Mouse (Mus musculus) kidney, adult 2 months (tissue): ENCODE results near the gene Hoxa13. TPM values are rescaled to one million over a fixed set of nuclear protein-coding genes. Genes with fewer than 3 reads are reported as not detected.
A peak's percentile ranks its signal among the peaks of the same experiment; 100 is the strongest.

ENCODE experiments used
- DNase-seq: peaks from one replicate; pipeline ENCODE4 v3.0.0; 2021
- H3K27ac ChIP-seq: fragments of 200-500 bp; 2 replicates; pipeline ENCODE4 v1.5.1; 2012; ENCODE audit warnings: low read depth, low read length, control low read depth, inconsistent platforms; ENCODE audit not compliant: insufficient read depth
- H3K27me3 ChIP-seq: fragments of 200-500 bp; replicated peaks from 2 replicates; pipeline ENCODE4 v1.6.1; 2012; ENCODE audit warnings: mild to moderate bottlenecking, moderate library complexity, low read length, inconsistent platforms; ENCODE audit not compliant: control insufficient read depth, insufficient read depth
- H3K36me3 ChIP-seq: fragments of 200-500 bp; 2 replicates; pipeline ENCODE4 v1.6.1; 2012; ENCODE audit warnings: mild to moderate bottlenecking, moderate library complexity, low read length, inconsistent platforms; ENCODE audit not compliant: control insufficient read depth, insufficient read depth
- H3K4me1 ChIP-seq: fragments of 200-500 bp; 2 replicates; pipeline ENCODE4 v1.6.1; 2011; ENCODE audit warnings: low read length; ENCODE audit not compliant: control insufficient read depth, insufficient read depth
- H3K4me3 ChIP-seq: fragments of 200-500 bp; 2 replicates; pipeline ENCODE4 v1.5.1; 2011; ENCODE audit warnings: mild to moderate bottlenecking, low read depth, low read length, control low read depth; ENCODE audit not compliant: insufficient read depth
- CTCF ChIP-seq: fragments of 200-500 bp; conservative IDR thresholded peaks from 2 replicates; pipeline ENCODE4 v1.5.1; 2011; ENCODE audit warnings: low read depth, mild to moderate bottlenecking, control low read depth, low read length, moderate library complexity, mixed read lengths; ENCODE audit not compliant: insufficient read depth, insufficient read length
- POLR2A ChIP-seq: fragments of 200-500 bp; IDR thresholded peaks from one replicate; pipeline ENCODE4 v1.6.1; 2011; ENCODE audit warnings: low read depth, low read length, control low read depth
- WGBS: fragments of 180-500 bp; shearing (Covaris S2); methylation state at CpG from one replicate; pipeline ENCODE4 v1.1.7; 2018; 5-methylcytosine and 5-hydroxymethylcytosine counted together
- polyA plus RNA-seq: library from polyadenylated mRNA; depleted of rRNA; stranded (reverse); fragments of >200 nt; gene quantifications from 2 replicates; pipeline ENCODE4 v1.2.3, GENCODE M21; 2012

Hoxa13 gene
- polyA plus RNA-seq, 1 experiment: not detected

GRCm38 (mm10) chr6:52268756-52269155 is 8.1 kb upstream of the Hoxa13 start:
- no peak for DNase-seq
- H3K4me1 ChIP-seq: no peaks in the 10 kb centered on the region
- WGBS: 13% methylated on average over 3 of the region's 3 CpGs
- no peak overlapping the region for H3K27ac ChIP-seq
- no peaks in the 10 kb centered on the region for H3K36me3 ChIP-seq
- no peak overlapping the region for H3K4me3 ChIP-seq
- H3K27me3 ChIP-seq: peaks cover 16% of the 10 kb centered on the region
- no peak for TF ChIP-seq POLR2A
- no peak for TF ChIP-seq CTCF

GRCm38 (mm10) chr6:52268341-52268740 is 7.7 kb upstream of the Hoxa13 start:
- no peak for DNase-seq
- Histone ChIP-seq H3K27ac (no peak overlapping the region), H3K27me3 (peaks cover 16% of the 10 kb centered on the region), H3K4me3 (no peak overlapping the region), H3K4me1 (no peaks in the 10 kb centered on the region), H3K36me3 (no peaks in the 10 kb centered on the region)
- WGBS: 21% methylated on average over 7 of the region's 7 CpGs
- TF ChIP-seq CTCF: no peak
- TF ChIP-seq POLR2A: no peak

GRCm38 (mm10) chr6:52267691-52268090 is 7.0 kb upstream of the Hoxa13 start:
- Histone ChIP-seq H3K36me3 (no peaks in the 10 kb centered on the region), H3K27ac (no peak overlapping the region), H3K27me3 (peaks cover 17% of the 10 kb centered on the region), H3K4me1 (no peaks in the 10 kb centered on the region), H3K4me3 (no peak overlapping the region)
- DNase-seq: no peak
- WGBS: 21% methylated on average over 3 of the region's 3 CpGs
- TF ChIP-seq CTCF (no peak), POLR2A (no peak)

GRCm38 (mm10) chr6:52267221-52267620 is 6.5 kb upstream of the Hoxa13 start:
- H3K27me3 ChIP-seq: peaks cover 22% of the 10 kb centered on the region
- WGBS: 27% methylated on average over 5 of the region's 5 CpGs

GRCm38 (mm10) chr6:52266666-52266985 is 5.9 kb upstream of the Hoxa13 start:
- Histone ChIP-seq H3K27me3 (peaks cover 25% of the 10 kb centered on the region), H3K4me3 (no peak overlapping the region), H3K36me3 (no peaks in the 10 kb centered on the region), H3K27ac (no peak overlapping the region), H3K4me1 (no peaks in the 10 kb centered on the region)
- no peak for DNase-seq
- TF ChIP-seq POLR2A: no peak
- no peak for TF ChIP-seq CTCF
- WGBS: 11% methylated on average over 9 of the region's 9 CpGs

More at GRCm38 (mm10) chr6:52267221-52267620, 6.5 kb upstream of the Hoxa13 start:
- DNase-seq: no peak
- Histone ChIP-seq H3K4me3 (no peak overlapping the region), H3K4me1 (no peaks in the 10 kb centered on the region), H3K36me3 (no peaks in the 10 kb centered on the region), H3K27ac (no peak overlapping the region)
- TF ChIP-seq POLR2A: no peak
- TF ChIP-seq CTCF: no peak

- H3K4me1 ChIP-seq: no peaks in the 10 kb centered on the region
- peaks cover 26% of the 10 kb centered on the region for H3K27me3 ChIP-seq
- TF ChIP-seq POLR2A: no peak
- no peak overlapping the region for H3K27ac ChIP-seq
- DNase-seq: peak; percentile 8
- WGBS: 8% methylated on average over 19 of the region's 19 CpGs
- H3K36me3 ChIP-seq: no peaks in the 10 kb centered on the region
- H3K4me3 ChIP-seq: no peak overlapping the region
These were observed 5.4 kb upstream of the Hoxa13 start for GRCm38 (mm10) chr6:52265913-52266665.

- Histone ChIP-seq H3K4me3 (no peak overlapping the region), H3K27me3 (peaks cover 32% of the 10 kb centered on the region), H3K36me3 (no peaks in the 10 kb centered on the region), H3K27ac (no peak overlapping the region), H3K4me1 (no peaks in the 10 kb centered on the region)
- DNase-seq: no peak
- 4% methylated on average over 18 of the region's 18 CpGs for WGBS
- no peak for TF ChIP-seq POLR2A
- TF ChIP-seq CTCF: no peak
These were observed 4.7 kb upstream of the Hoxa13 start for GRCm38 (mm10) chr6:52265306-52265912.
